Mouse (Mus musculus): ENCODE measurements around the gene Gm11549. TPM values are rescaled to one million over a fixed set of nuclear protein-coding genes. Genes with fewer than 3 reads are reported as not detected.
A peak's percentile ranks its signal among the peaks of the same experiment; 100 is the strongest.

Gm11549 gene
- total and polyA plus RNA-seq, 2 experiments from 2014 or later: 0.53 to 1.3 TPM

DNA sequence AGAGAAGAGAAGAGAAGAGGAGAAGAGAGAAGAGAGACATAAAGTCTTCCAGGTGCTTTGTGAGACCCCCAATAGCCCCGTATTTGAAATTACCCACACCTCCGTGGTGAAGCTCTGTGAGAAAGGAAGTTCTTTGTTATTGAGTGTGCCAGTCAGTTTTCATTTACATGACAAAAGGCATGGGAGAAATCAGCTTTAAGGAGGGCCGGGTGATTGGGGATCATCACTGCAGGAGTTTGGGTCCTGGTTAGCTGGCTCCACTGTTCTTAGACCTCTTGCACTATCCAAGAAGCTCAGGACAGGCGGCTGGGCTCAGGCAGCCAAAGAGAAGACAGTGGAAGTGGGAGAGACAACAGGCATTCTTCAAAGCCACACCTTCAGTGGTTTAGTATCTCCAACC, 524 bp upstream of the Gm11549 start:
- Histone ChIP-seq H3K27ac (no peak overlapping the region), H3K9ac (replicated peaks; ENCODE audit: low read length) (no peak overlapping the region), H3K9me3 (ENCODE audit: low read length) (no peaks in the 10 kb centered on the region), H3K4me1 (ENCODE audit: insufficient read depth, low read length) (peaks cover 4% of the 10 kb centered on the region; the same call in 1 of the 2 replicates), H3K36me3 (ENCODE audit: insufficient read depth, low read length) (no peaks in the 10 kb centered on the region), H3K4me2 (ENCODE audit: low read depth, low read length) (peak overlapping the region; percentile 99; the same call in 1 of the 2 replicates), H3K27me3 (ENCODE audit: insufficient read depth, low read length) (peaks cover 14% of the 10 kb centered on the region; the same call in 1 of the 2 replicates), H3K4me3 (ENCODE audit: low read length) (no peak overlapping the region)
- no peak for DNase-seq (ENCODE audit: low spot score)
- TF ChIP-seq CTCF (IDR thresholded peaks at IDR 0.05; ENCODE audit: low read depth): no peak
- no peak for ATAC-seq
- 8% methylated on average over 4 of the region's 4 CpGs for WGBS

DNA sequence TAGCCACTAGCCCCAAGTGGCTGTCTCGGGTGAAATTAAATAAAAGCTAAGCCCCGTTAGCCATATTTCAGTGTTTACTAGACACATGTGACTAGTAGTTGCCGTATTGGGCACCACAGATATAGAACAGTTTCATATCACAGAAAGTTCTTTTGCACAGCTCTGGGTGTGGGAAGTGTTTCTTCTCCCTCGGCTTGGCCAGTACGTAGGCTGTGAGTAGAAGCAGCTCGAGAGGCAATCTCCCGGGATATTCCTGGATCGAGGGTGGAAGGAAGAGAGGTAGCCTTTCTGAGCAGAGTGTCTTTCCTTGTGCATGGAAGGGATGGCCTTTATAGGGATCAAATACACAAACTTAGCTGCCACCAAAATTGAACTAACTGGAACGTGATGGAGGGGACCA, 5.4 kb downstream of the Gm11549 start:
- Histone ChIP-seq H3K27ac (no peak overlapping the region), H3K9me3 (ENCODE audit: low read length) (no peaks in the 10 kb centered on the region), H3K27me3 (ENCODE audit: insufficient read depth, low read length) (0 out of 2 replicates have a peak, but pooled peaks cover 6% of the 10 kb centered on the region), H3K36me3 (ENCODE audit: insufficient read depth, low read length) (no peaks in the 10 kb centered on the region), H3K4me3 (ENCODE audit: low read length) (no peak overlapping the region), H3K4me1 (ENCODE audit: insufficient read depth, low read length) (peaks cover 4% of the 10 kb centered on the region; the same call in 1 of the 2 replicates), H3K9ac (replicated peaks; ENCODE audit: low read length) (no peak overlapping the region), H3K4me2 (ENCODE audit: low read depth, low read length) (no peak overlapping the region)
- WGBS: 89% methylated on average over 9 of the region's 9 CpGs
- DNase-seq (ENCODE audit: low spot score): no peak
- no peak for TF ChIP-seq CTCF (IDR thresholded peaks at IDR 0.05; ENCODE audit: low read depth)
- no peak for ATAC-seq

DNA sequence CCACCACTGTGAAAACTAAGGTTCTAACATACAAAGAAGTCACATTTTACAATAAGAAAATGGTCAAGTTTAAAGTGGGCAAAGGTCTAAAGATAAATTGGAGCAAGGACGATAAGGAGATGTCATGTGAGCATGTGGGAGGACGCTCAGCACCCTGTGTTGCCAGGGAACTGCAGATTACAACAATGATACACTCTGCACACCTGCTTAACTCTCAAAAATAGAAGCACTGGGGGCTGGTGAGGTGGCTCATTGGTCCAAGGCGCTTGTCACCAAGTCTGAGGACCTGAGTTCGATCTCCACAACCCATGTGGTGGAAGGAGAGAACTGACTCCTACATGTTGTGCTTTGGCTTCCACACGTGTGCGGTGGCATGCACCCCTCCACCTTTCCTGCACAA, 10.1 kb downstream of the Gm11549 start:
- no peaks in the 10 kb centered on the region; the same call in 1 of the 2 replicates for H3K4me1 ChIP-seq (ENCODE audit: insufficient read depth, low read length)
- DNase-seq (ENCODE audit: low spot score) (no peak), ATAC-seq (no peak)
- 87% methylated on average over 6 of the region's 6 CpGs for WGBS
- H3K27ac ChIP-seq: no peak overlapping the region
- H3K27me3 ChIP-seq (ENCODE audit: insufficient read depth, low read length): no peaks in the 10 kb centered on the region
- H3K4me2 ChIP-seq (ENCODE audit: low read depth, low read length): no peak overlapping the region
- no peak for TF ChIP-seq CTCF (IDR thresholded peaks at IDR 0.05; ENCODE audit: low read depth)
- H3K4me3 ChIP-seq (ENCODE audit: low read length): no peak overlapping the region
- no peaks in the 10 kb centered on the region for H3K36me3 ChIP-seq (ENCODE audit: insufficient read depth, low read length)
- H3K9ac ChIP-seq (replicated peaks; ENCODE audit: low read length): no peak overlapping the region
- no peaks in the 10 kb centered on the region for H3K9me3 ChIP-seq (ENCODE audit: low read length)

DNA sequence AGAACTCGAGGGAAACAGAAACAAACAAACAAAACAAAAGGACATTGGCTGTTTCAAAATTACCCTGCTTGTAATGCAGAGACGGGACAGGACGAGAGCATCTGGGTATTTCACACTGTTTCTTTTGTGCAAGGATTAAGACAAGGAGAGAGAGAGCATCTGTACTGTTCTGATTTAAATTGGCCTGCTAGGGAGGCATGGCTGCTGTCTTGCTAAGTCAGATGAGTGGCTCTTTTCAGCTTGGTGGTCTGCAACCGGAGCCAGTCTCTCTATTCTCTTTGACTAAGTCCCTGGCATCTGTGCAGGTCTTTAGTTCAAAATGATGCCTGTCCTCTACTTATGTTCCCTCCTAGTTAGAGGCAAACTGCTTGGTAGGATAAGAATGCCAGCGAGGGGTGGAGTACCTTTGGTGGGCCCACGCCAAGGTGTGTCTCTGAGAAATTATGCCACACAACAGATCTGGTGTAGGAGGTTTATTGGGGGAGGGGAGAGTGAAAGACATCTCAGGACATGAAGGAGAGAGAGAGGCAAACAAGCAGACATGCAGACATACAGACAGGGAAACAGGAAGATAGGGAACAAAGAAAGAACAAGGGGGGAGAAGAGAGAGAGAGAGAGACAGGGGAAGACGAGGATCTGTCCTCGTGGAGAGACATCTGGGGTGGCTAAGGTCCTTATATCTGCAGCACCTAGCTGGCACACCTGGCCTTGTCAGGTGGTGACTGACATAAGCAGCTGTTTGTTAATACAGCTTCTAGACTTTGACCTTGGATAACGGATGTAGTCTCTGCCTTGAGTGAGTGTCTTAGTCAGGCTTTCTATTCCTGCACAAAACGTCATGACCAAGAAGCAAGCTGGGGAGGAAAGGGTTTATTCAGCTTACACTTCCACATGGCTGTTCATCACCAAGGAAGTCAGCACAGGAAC, 15.5 kb downstream of the Gm11549 start:
- DNase-seq (ENCODE audit: low spot score): no peak
- ATAC-seq: peak; percentile 43; the same call in 1 of the 2 replicates
- no peak overlapping the region for H3K27ac ChIP-seq
- H3K4me2 ChIP-seq (ENCODE audit: low read depth, low read length): no peak overlapping the region
- no peaks in the 10 kb centered on the region; the same call in 1 of the 2 replicates for H3K4me1 ChIP-seq (ENCODE audit: insufficient read depth, low read length)
- H3K9me3 ChIP-seq (ENCODE audit: low read length): no peaks in the 10 kb centered on the region
- TF ChIP-seq CTCF (IDR thresholded peaks at IDR 0.05; ENCODE audit: low read depth): no peak
- H3K27me3 ChIP-seq (ENCODE audit: insufficient read depth, low read length): no peaks in the 10 kb centered on the region
- no peak overlapping the region for H3K4me3 ChIP-seq (ENCODE audit: low read length)
- H3K9ac ChIP-seq (replicated peaks; ENCODE audit: low read length): no peak overlapping the region
- H3K36me3 ChIP-seq (ENCODE audit: insufficient read depth, low read length): no peaks in the 10 kb centered on the region
- 49% methylated on average over 10 of the region's 10 CpGs for WGBS

DNA sequence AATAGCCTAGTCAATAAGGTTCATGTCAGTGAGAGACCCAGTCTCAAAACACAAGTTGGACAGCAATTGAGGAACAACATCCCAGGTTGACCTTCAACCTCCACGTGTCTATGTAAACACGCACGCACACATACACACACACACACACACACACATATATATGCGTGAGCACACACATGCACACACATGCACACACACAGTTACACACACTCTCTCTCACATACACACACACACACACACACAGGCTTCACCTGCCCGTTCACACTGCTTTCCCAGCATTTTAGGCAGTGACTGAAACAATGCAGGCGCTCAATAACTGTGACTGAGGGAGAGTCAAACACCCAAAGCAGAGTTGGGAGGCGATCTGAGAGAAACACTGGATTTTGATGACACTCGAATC, 16.3 kb downstream of the Gm11549 start:
- no peak overlapping the region for H3K4me2 ChIP-seq (ENCODE audit: low read depth, low read length)
- H3K9ac ChIP-seq (replicated peaks; ENCODE audit: low read length): no peak overlapping the region
- no peak for ATAC-seq
- DNase-seq (ENCODE audit: low spot score): no peak
- H3K36me3 ChIP-seq (ENCODE audit: insufficient read depth, low read length): no peaks in the 10 kb centered on the region
- TF ChIP-seq CTCF (IDR thresholded peaks at IDR 0.05; ENCODE audit: low read depth): no peak
- H3K9me3 ChIP-seq (ENCODE audit: low read length): no peaks in the 10 kb centered on the region
- WGBS: 77% methylated on average over 8 of the region's 8 CpGs
- no peak overlapping the region for H3K27ac ChIP-seq
- H3K27me3 ChIP-seq (ENCODE audit: insufficient read depth, low read length): no peaks in the 10 kb centered on the region
- H3K4me3 ChIP-seq (ENCODE audit: low read length): no peak overlapping the region
- H3K4me1 ChIP-seq (ENCODE audit: insufficient read depth, low read length): no peaks in the 10 kb centered on the region; the same call in 1 of the 2 replicates

DNA sequence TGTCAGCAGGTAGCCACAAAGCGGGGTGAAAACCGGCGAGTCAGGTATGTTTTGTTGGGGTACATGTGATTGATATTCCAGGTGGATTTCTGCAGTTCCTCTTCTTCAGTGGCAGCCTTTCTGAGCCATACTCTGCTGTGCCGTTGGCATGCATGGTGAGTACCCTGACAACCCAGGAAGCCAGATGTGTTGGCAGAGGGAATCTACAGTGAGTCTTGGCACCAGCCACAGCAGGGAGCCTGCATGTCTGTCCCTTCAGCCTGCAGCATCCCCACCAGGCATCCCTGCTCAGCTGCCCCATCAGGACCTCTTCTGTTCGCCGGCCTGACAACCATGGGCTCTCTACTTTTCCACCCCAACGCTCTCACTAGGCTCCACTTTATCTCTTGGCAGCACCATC, 20.1 kb downstream of the Gm11549 start:
- WGBS: 66% methylated on average over 7 of the region's 7 CpGs
- no peak overlapping the region for H3K4me2 ChIP-seq (ENCODE audit: low read depth, low read length)

DNA sequence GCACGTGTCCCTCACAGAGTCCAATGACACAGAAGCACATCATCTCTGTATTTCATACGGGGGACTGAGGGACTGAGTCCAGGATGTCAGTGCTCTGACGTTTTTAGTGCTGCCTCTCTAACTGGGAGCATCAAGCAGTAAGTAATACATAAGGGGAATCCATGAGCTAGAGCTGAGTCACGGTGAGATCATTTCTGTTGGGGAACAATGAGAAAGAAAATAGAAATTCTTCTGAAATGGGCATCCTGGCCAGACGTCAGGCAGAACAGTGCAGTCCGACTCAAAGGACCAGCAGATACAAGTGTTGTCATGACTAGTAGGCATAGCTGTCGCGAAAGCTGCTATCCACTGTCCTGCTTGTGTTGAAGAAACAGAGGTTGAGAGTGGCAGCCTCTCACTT, 20.6 kb downstream of the Gm11549 start:
- no peak for ATAC-seq
- TF ChIP-seq CTCF (IDR thresholded peaks at IDR 0.05; ENCODE audit: low read depth): no peak

More for the DNA sequence above, 20.1 kb downstream of the Gm11549 start:
- Histone ChIP-seq H3K27me3 (ENCODE audit: insufficient read depth, low read length) (no peaks in the 10 kb centered on the region), H3K36me3 (ENCODE audit: insufficient read depth, low read length) (no peaks in the 10 kb centered on the region), H3K4me1 (ENCODE audit: insufficient read depth, low read length) (no peaks in the 10 kb centered on the region), H3K9me3 (ENCODE audit: low read length) (no peaks in the 10 kb centered on the region), H3K4me3 (ENCODE audit: low read length) (no peak overlapping the region), H3K9ac (replicated peaks; ENCODE audit: low read length) (no peak overlapping the region), H3K27ac (no peak overlapping the region)
- no peak for TF ChIP-seq CTCF (IDR thresholded peaks at IDR 0.05; ENCODE audit: low read depth)
- DNase-seq (ENCODE audit: low spot score) (no peak), ATAC-seq (no peak)

More for the DNA sequence above, 20.6 kb downstream of the Gm11549 start:
- Histone ChIP-seq H3K4me1 (ENCODE audit: insufficient read depth, low read length) (no peaks in the 10 kb centered on the region), H3K27ac (no peak overlapping the region), H3K9me3 (ENCODE audit: low read length) (no peaks in the 10 kb centered on the region), H3K36me3 (ENCODE audit: insufficient read depth, low read length) (no peaks in the 10 kb centered on the region), H3K9ac (replicated peaks; ENCODE audit: low read length) (no peak overlapping the region), H3K4me2 (ENCODE audit: low read depth, low read length) (no peak overlapping the region), H3K27me3 (ENCODE audit: insufficient read depth, low read length) (no peaks in the 10 kb centered on the region), H3K4me3 (ENCODE audit: low read length) (no peak overlapping the region)
- no peak for DNase-seq (ENCODE audit: low spot score)
- WGBS: 83% methylated on average over 8 of the region's 8 CpGs
